Mouse (Mus musculus) stomach, embryonic 14.5 days (tissue): ENCODE data around the gene Zpr1. TPM values are rescaled to one million over a fixed set of nuclear protein-coding genes. Genes with fewer than 3 reads are reported as not detected.
"Not testable (repeated sequence)": the region's sequence is repeated elsewhere in the genome, so short reads cannot be mapped to it uniquely, and the experiment has no call there.

Experiments
- ATAC-seq: fragments of 200-750 bp; cut with Nextera tagmentation; 2 replicates; pipeline ENCODE4 v1.8.0; 2017; ENCODE audit warnings: low read depth, moderate TSS enrichment; ENCODE audit not compliant: insufficient number of reproducible peaks, insufficient read depth, low FRiP score
- H3K27ac ChIP-seq: fragments of 300-500 bp; sonication (generic); 2 replicates; pipeline ENCODE4 v1.5.1; 2014; ENCODE audit warnings: mild to moderate bottlenecking, low read length, moderate library complexity, mixed read lengths
- H3K27me3 ChIP-seq: fragments of 300-500 bp; sonication (generic); 2 replicates; pipeline ENCODE4 v1.6.1; 2014; ENCODE audit warnings: low read length, control low read depth, mixed read lengths; ENCODE audit not compliant: control insufficient read depth, insufficient read depth
- H3K36me3 ChIP-seq: fragments of 300-500 bp; sonication (generic); 2 replicates; pipeline ENCODE4 v1.6.1; 2014; ENCODE audit warnings: mild to moderate bottlenecking, control low read depth, low read length, moderate library complexity, mixed read lengths; ENCODE audit not compliant: control insufficient read depth, insufficient read depth
- H3K4me1 ChIP-seq: fragments of 300-500 bp; sonication (generic); 2 replicates; pipeline ENCODE4 v1.6.1; 2014; ENCODE audit warnings: low read length, control low read depth, mixed read lengths; ENCODE audit not compliant: control insufficient read depth, insufficient read depth
- H3K4me2 ChIP-seq: fragments of 300-500 bp; sonication (generic); replicated peaks from 2 replicates; pipeline ENCODE4 v1.6.1; 2014; ENCODE audit warnings: low read depth, low read length, control low read depth
- H3K4me3 ChIP-seq: fragments of 300-500 bp; sonication (generic); 2 replicates; pipeline ENCODE4 v1.5.1; 2014; ENCODE audit warnings: low read depth, low read length, control low read depth
- H3K9ac ChIP-seq: fragments of 300-500 bp; sonication (generic); replicated peaks from 2 replicates; pipeline ENCODE4 v1.6.1; 2014; ENCODE audit warnings: low read depth, mild to moderate bottlenecking, control low read depth, low read length, moderate library complexity, mixed read lengths
- H3K9me3 ChIP-seq: fragments of 300-500 bp; sonication (generic); 2 replicates; pipeline ENCODE4 v1.6.1; 2016; ENCODE audit warnings: low read depth, low read length, control low read depth; ENCODE audit not compliant: control insufficient read depth
- WGBS: fragments of 180-500 bp; shearing (Covaris S2); extraction: QIAGEN DNeasy Blood & Tissue Kit; methylation state at CpG from one replicate; pipeline ENCODE4 v1.1.7; 2014; 5-methylcytosine and 5-hydroxymethylcytosine counted together
- polyA plus RNA-seq: library from polyadenylated mRNA; unstranded; fragments of >200 nt; fragmentation: Nextera tagmentation; extraction: Ambion mirVana; gene quantifications from 2 replicates; pipeline ENCODE4 v1.2.1, GENCODE M21; 2014

Gene Zpr1
- polyA plus RNA-seq, 1 experiment from 2014 or later: 59.2 TPM

DNA sequence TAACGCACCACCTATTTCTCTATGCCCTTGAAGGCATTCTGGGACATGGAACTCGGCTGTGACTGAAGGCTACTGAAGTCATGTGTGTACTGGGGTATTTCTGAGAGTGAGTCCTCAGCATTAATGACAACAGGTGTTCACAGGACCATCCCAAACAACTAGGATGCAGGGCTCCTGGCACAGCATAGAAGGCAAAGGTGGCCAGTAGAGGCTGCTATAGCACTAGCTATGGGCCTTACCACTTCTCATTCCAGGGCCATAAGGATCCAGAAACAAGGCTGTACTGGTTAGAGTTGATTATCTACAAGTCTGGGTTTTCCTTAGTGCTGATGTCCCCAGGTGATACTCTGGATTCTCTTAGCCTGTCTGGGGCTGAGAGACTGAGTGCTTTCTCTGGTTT lies 42.1 kb downstream of the Zpr1 start:
- Histone ChIP-seq H3K4me3 (no peak overlapping the region), H3K36me3 (no peaks in the 10 kb centered on the region), H3K27ac (no peak overlapping the region), H3K9ac (no peak overlapping the region), H3K9me3 (no peaks in the 10 kb centered on the region), H3K4me2 (no peak overlapping the region), H3K27me3 (no peaks in the 10 kb centered on the region), H3K4me1 (no peaks in the 10 kb centered on the region)
- ATAC-seq: no peak
- WGBS: 42% methylated on average over 2 of the region's 2 CpGs

- no peak overlapping the region for H3K9ac ChIP-seq
- 64% methylated on average over 11 of the region's 11 CpGs for WGBS
- H3K4me1 ChIP-seq: no peaks in the 10 kb centered on the region
- no peak overlapping the region for H3K4me2 ChIP-seq
- no peak overlapping the region for H3K4me3 ChIP-seq
- H3K36me3 ChIP-seq: no peaks in the 10 kb centered on the region
- H3K9me3 ChIP-seq: no peaks in the 10 kb centered on the region
- H3K27me3 ChIP-seq: no peaks in the 10 kb centered on the region
- no peak overlapping the region for H3K27ac ChIP-seq
- ATAC-seq: no peak
These were observed 43.0 kb downstream of the Zpr1 start for GRCm38 (mm10) chr9:46315807-46316365.

DNA sequence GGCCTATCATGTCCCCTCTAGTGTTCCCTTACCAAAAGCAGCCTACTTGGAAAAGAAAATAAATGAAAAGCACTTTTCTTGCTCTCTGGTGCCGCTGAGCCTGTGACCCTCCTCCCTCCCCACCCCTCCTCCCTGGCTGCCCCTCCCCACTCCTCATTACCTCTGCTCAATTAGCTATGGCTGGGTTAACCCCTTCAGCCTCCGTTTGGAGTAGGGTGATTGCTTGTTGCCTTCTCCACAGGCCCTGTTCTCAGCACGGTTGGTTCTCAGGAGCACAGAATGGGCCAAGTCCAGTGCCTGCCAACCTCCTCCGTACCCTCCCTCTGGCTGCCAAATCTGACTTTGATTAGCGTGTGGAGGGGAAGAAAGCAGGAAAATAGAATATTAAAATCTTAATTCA lies 43.5 kb downstream of the Zpr1 start:
- WGBS: 34% methylated on average over 5 of the region's 5 CpGs

GRCm38 (mm10) chr9:46316909-46317308 lies 44.0 kb downstream of the Zpr1 start:
- WGBS: 64% methylated on average over 8 of the region's 8 CpGs
- Histone ChIP-seq H3K9me3 (no peaks in the 10 kb centered on the region), H3K4me3 (no peak overlapping the region), H3K27me3 (no peaks in the 10 kb centered on the region), H3K4me1 (no peaks in the 10 kb centered on the region), H3K4me2 (no peak overlapping the region), H3K27ac (no peak overlapping the region), H3K36me3 (no peaks in the 10 kb centered on the region), H3K9ac (no peak overlapping the region)
- ATAC-seq: no peak

More for the DNA sequence above, 43.5 kb downstream of the Zpr1 start:
- Histone ChIP-seq H3K4me2 (no peak overlapping the region), H3K4me1 (no peaks in the 10 kb centered on the region), H3K4me3 (no peak overlapping the region), H3K9ac (no peak overlapping the region), H3K27ac (no peak overlapping the region), H3K27me3 (no peaks in the 10 kb centered on the region), H3K36me3 (no peaks in the 10 kb centered on the region), H3K9me3 (no peaks in the 10 kb centered on the region)
- ATAC-seq: no peak

DNA sequence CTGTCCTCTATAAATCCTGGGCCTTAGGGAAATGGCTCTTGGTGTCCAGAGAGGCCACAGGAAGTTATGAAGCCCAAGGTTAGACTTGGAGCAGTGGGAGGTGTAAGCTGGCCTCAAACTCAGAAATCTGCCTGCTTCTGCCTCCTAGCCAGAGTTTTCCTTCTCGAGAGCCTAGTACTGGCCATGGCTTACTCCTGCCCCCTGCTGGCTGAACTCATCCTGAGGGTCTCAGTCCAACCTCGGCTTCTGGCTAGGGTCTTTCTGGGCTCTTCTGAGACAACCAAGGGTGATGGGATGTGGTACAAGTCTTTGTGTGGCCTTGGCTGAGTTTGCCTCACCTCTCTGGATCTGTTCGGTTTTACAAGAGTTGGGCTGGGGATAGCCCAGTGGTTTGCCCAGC lies 45.1 kb downstream of the Zpr1 start:
- Histone ChIP-seq H3K4me2 (no peak overlapping the region), H3K4me3 (no peak overlapping the region), H3K9ac (no peak overlapping the region), H3K36me3 (no peaks in the 10 kb centered on the region), H3K27me3 (no peaks in the 10 kb centered on the region), H3K27ac (no peak overlapping the region), H3K4me1 (no peaks in the 10 kb centered on the region), H3K9me3 (no peaks in the 10 kb centered on the region)
- no peak for ATAC-seq
- 92% methylated on average over 3 of the region's 3 CpGs for WGBS

GRCm38 (mm10) chr9:46319886-46320285 lies 47.0 kb downstream of the Zpr1 start, which contains the start of gene 4931429L15Rik:
Gene 4931429L15Rik (minus strand): TSS chr9:46319986.
- not testable (repeated sequence) for H3K27me3 ChIP-seq, H3K4me3 ChIP-seq, H3K36me3 ChIP-seq, H3K9ac ChIP-seq, H3K9me3 ChIP-seq, H3K27ac ChIP-seq, ATAC-seq, H3K4me2 ChIP-seq, H3K4me1 ChIP-seq
- 84% methylated on average over 6 of the region's 6 CpGs for WGBS

DNA sequence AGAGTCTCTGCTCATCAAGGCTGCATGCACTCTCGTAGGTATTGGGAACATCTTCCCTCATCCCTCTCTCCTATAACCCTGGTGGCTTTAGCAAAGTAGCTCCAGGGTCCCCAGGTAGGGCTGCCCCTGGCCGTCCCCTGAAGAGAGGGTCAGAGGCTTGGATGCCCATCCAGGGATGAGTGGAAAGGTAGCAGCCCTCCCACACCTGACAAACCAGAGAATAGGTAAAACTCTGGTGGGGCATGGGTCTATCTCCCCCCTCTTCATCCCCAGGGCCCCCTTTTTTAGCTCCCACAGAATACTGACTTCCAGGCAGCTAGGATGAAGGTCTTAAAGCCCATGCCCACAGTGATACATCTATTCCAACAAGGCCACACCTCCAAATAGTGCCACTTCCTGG lies 47.6 kb downstream of the Zpr1 start:
- Histone ChIP-seq H3K27me3 (no peaks in the 10 kb centered on the region), H3K4me3 (no peak overlapping the region), H3K9ac (no peak overlapping the region), H3K4me1 (no peaks in the 10 kb centered on the region), H3K36me3 (no peaks in the 10 kb centered on the region), H3K4me2 (no peak overlapping the region), H3K27ac (no peak overlapping the region), H3K9me3 (no peaks in the 10 kb centered on the region)
- no peak for ATAC-seq
- WGBS: 86% methylated on average over 2 of the region's 2 CpGs

GRCm38 (mm10) chr9:46326694-46327405 lies 54.0 kb downstream of the Zpr1 start:
- H3K9ac ChIP-seq: no peak overlapping the region
- no peaks in the 10 kb centered on the region for H3K36me3 ChIP-seq
- H3K9me3 ChIP-seq: no peaks in the 10 kb centered on the region
- WGBS: 92% methylated on average over 11 of the region's 11 CpGs
- peaks cover 8% of the 10 kb centered on the region; the same call in 1 of the 2 replicates for H3K4me1 ChIP-seq
- no peak overlapping the region for H3K4me3 ChIP-seq
- no peak for ATAC-seq
- 0 out of 2 replicates have a peak, but pooled peaks cover 3% of the 10 kb centered on the region for H3K27me3 ChIP-seq
- no peak overlapping the region for H3K27ac ChIP-seq
- H3K4me2 ChIP-seq: no peak overlapping the region
